Mouse (Mus musculus) MN1 (cell line): ENCODE data around the gene Fam72a.
"Not testable (repeated sequence)": the region's sequence is repeated elsewhere in the genome, so short reads cannot be mapped to it uniquely, and the experiment has no call there.

ENCODE experiments used
- DNase-seq: peaks from one replicate; pipeline ENCODE4 v3.0.0-alpha.2; 2016; ENCODE audit warnings: low spot score

The Fam72a gene

DNA sequence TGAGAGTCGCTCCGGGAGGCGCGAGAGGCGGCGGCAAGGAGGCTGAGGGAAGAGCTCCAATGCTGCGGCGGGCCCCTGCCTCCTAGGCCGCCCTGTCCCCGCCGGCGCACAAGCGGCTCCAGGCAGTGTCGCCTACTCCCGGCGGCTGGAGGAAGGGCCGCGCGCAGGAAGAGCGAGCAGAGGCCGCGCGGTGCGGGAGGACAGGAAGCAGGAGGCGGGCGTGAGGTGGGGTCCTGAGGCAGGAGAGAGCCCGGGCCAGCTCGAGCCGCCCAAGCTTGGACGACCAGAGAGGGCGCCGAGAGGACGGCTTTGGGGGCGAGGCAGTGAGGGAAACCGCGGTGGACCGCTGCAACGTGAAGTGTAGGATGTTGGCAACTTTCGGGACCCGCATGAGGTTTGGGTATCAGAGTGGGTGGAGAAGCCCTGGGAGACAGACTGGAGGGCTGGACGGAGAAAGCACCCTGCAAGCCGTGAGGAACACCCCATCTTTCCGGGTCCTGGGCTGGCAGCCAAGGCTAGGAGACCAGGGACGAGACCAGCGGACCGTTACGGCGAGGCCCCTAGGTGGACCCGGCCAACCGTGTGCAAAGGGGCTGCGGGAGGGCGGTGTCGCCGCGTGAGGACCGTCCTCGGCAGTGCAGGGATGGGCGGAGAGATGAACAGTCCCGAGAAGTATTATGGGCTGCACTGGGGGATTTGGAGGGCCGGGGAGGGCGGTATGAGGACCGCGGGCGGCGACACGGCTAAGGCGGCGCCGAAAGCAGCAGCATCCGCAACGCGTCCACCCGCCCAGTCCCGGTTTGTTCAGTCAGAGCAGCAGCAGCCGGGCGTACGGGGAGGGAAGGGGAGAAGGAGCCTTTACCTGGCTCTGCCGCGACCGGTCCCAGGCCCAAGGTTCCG is 1.1 kb upstream of the Fam72a start:
- DNase-seq, result peak; percentile 81

GRCm38 (mm10) chr1:131528081-131528507 is 391 bp downstream of the Fam72a start:
- DNase-seq, result peak; percentile 81

DNA sequence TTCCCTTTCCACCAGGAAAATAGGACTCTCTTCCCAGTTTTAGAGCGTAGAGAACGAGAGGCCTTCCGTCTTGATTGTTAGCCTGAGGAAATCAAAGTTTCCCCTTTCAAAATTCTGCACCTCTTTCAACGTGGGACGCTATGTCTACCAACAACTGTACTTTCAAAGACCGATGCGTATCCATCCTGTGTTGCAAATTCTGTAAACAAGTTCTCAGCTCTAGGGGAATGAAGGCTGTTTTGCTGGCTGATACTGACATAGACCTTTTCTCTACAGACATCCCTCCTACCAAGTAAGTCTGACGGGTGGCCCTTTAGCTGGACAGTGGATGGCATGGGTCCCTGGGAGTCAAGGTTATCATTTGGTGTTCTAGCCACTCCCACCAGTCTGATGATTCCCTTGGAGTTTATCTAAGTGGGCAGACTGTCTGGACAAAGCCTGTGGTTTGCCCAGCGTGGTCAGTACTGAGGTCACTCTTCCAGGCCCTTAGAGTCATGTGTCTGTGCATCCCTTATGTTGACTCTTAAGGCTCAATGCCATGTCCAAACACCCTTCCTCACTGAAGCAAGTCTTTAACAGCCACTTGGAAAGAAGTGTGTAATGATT is 961 bp downstream of the Fam72a start:
- peak; percentile 32 for DNase-seq

GRCm38 (mm10) chr1:131539771-131540170 is 12.1 kb downstream of the Fam72a start:
- DNase-seq, result no peak

- DNase-seq, result no peak
Measured at GRCm38 (mm10) chr1:131540795-131541194, 13.1 kb downstream of the Fam72a start.

DNA sequence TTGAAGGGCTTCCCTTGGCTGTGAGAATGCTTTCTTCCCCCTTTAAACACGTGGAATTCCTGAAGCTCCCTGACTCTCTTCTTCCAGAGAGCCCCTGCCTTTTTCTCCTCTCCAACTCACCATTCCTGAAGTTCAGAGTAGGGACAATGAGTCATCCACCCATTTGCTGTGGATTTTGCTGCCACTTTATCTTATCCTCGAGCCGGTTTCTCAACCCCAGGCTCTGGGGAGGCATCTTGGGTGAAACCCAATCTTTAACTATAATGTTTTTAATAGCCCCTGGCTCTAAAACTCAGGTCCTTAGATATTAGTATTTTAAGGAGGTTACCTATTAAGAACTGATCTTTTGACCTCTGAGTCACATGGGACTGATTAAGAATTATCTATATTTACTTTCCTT is 13.7 kb downstream of the Fam72a start:
- DNase-seq, result no peak

- DNase-seq, result no peak
Measured at GRCm38 (mm10) chr1:131541903-131542302, 14.2 kb downstream of the Fam72a start.

DNA sequence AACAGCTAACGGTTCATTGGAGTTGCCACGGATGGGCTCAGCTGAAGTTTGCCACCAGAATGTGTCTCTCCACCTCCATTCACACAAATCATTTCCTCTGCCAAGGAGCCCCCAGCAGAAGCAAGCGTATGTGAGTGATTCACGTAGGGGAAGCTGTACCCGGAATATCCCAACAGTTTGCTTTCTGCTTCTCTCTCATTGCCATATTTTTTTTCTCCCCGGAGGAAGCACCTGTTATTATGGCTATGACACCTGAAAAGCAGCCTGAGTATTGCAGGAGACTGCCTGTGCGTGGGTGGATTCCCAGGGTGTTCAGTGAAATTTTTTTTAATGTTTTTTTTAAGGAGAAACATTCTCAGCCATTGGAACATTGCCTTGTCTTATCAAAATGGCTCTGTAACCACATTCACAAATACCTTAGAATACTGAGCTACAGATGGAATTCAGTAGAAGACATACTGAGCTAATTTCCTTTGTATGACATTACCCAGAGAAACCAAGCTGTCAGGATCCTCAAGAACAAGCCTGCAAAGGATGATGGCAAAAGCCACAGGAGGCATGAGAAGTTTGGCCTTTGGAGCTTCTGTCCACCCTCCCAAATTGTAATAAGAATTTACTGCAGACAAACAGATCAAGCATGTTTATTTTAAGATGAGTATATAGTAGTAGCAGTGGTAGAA is 16.3 kb downstream of the Fam72a start:
- no peak for DNase-seq

GRCm38 (mm10) chr1:131546798-131547690 is 19.3 kb downstream of the Fam72a start:
- DNase-seq, result no peak

GRCm38 (mm10) chr1:131548494-131549365 is 21.0 kb downstream of the Fam72a start:
- peak; percentile 25 for DNase-seq

GRCm38 (mm10) chr1:131551956-131552355 is 24.3 kb downstream of the Fam72a start:
- peak; percentile 24 for DNase-seq

- no peak for DNase-seq
Measured at GRCm38 (mm10) chr1:131553428-131553827, 25.7 kb downstream of the Fam72a start.

DNA sequence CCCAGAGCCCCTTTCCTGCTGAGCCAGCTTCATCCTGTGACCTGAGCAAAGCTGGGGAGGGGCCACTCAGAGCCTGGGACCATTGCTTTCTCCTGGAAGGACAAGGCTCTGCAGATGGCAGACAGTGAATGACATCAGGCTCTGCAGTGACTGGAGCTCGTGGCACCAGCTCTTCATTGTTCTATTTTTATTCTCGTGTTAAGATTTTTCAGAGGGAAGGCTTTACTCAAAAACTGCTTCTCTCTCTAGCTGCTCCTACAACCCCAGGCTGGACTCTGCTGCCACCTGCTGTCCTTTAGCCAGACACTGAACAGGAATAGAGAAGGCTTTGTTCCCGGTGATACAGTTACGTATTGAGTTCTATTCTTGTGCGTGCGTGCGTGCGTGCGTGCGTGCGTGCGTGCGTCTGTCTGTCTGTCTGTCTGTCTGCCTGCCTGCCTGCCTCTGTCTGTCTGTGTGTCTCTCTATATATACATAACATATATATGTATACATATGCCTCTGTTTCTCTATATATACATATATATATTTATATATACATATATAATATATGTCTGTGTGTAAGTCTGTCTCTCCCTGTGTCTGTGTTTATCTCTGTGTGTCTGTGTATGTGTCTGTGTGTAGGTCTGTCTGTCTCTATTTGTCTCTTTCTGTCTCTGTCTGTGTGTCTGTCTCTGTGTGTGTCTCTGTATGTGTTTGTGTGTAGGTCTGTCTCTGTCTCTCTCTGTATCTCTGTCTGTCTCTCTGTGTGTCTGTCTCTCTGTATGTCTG is 27.5 kb downstream of the Fam72a start:
- DNase-seq, result peak; percentile 84

- DNase-seq, result no peak
Measured at GRCm38 (mm10) chr1:131560500-131560899, 32.8 kb downstream of the Fam72a start.

GRCm38 (mm10) chr1:131562081-131562480 is 34.4 kb downstream of the Fam72a start:
- DNase-seq, result no peak

DNA sequence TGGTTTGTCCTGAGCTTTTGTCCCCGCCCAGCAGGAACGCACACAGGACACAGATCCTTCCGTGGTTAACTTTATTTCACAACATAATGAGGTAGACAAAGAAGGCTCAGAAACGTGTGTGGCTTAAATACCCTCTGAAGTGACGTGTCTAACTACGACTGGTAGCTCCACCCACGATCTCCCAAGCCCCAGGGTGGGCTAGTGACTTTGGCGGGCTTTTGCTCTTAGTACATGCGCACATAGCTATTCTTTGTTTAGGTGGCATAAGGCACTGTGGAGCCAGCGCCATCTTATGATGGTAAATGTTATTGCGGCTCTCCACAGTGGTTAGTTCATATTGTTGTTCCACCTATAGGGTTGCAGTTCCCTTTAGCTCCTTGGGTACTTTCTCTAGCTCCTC is 38.4 kb downstream of the Fam72a start:
- DNase-seq, result not testable (repeated sequence)

- DNase-seq, result no peak
Measured at GRCm38 (mm10) chr1:131569721-131570120, 42.0 kb downstream of the Fam72a start.

DNA sequence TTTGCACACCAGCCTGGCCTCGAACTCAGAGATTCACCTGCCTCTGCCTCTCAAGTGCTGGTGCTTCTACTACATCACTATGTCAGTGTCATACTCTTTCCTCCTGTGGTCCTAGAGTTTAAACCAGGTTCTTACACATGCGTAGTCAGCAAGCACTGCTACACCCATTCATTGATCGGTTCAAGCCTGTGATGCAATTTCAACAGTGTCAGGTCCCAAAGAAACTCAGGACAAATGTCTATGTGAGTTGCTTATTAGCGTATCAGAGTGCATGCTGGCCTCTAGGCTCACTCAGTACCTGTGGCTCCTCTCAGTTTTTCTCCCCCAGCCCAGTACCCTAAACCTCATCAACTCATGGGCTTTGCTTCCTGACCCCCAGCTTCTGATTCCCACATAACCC is 42.7 kb downstream of the Fam72a start:
- DNase-seq, result no peak

DNA sequence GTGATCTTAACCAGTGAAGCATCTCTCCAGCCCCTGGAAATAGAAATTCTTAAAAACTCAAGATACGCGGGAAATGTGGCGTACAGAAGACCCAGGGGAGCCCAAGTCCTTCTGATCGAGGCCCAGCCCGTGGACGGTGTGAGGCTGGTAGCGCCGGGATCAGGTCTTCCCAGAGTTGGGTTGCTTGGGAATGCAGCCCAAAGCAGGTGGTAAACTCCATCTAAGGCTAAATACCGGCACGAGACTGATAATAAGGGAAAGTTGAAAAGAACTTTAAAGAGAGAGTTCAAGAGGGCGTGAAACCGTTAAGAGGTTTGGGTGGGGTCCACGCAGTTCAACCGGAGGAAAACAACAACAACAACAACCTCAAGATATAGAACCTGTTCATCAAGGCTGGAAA is 46.0 kb downstream of the Fam72a start:
- peak; percentile 7 for DNase-seq
